Mouse (Mus musculus): ENCODE data around the gene Ddx24. TPM values are rescaled to one million over a fixed set of nuclear protein-coding genes. Genes with fewer than 3 reads are reported as not detected.

The Ddx24 gene
- polyA plus RNA-seq, 1 experiment from 2014 or later: 106 TPM

GRCm38 (mm10) chr12:103358951-103359801 lies 66.5 kb downstream of the Ddx24 start:
- no peaks in the 10 kb centered on the region for H3K9me3 ChIP-seq
- peaks cover 6% of the 10 kb centered on the region; the same call in 1 of the 2 replicates for H3K4me1 ChIP-seq
- H3K4me3 ChIP-seq: no peak overlapping the region
- no peaks in the 10 kb centered on the region for H3K36me3 ChIP-seq (replicated peaks)
- H3K27ac ChIP-seq: 0 out of 2 replicates have a peak overlapping the region, but pooled peaks have one; percentile 17
- no peaks in the 10 kb centered on the region for H3K27me3 ChIP-seq (ENCODE audit: poor library complexity, severe bottlenecking)
- 67% methylated on average over 4 of the region's 4 CpGs for WGBS
- DNase-seq (ENCODE audit: extremely low spot score, low spot score): no peak

- H3K27me3 ChIP-seq (ENCODE audit: poor library complexity, severe bottlenecking): no peaks in the 10 kb centered on the region
- H3K36me3 ChIP-seq (replicated peaks): no peaks in the 10 kb centered on the region
- H3K9me3 ChIP-seq: no peaks in the 10 kb centered on the region
- no peak overlapping the region for H3K27ac ChIP-seq
- no peak for DNase-seq (ENCODE audit: extremely low spot score, low spot score)
- WGBS: 87% methylated on average over 8 of the region's 8 CpGs
- no peak overlapping the region for H3K4me3 ChIP-seq
- H3K4me1 ChIP-seq: peaks cover 12% of the 10 kb centered on the region
Observed at GRCm38 (mm10) chr12:103358216-103358615, 67.4 kb downstream of the Ddx24 start.

Other genes with a start within 250 kb of the Ddx24 start
- not detected in 2 replicates for gene Prima1, start 183.7 kb downstream of the Ddx24 start, polyA plus RNA-seq (2016; fragmentation: Nextera tagmentation; extraction: Ambion mirVana)
- gene Fam181a, start 114.9 kb downstream of the Ddx24 start, polyA plus RNA-seq (2016; fragmentation: Nextera tagmentation; extraction: Ambion mirVana): 24.0 and 27.7 TPM in 2 replicates
- 0.43 and 0.57 TPM in 2 replicates for gene Asb2, start 69.8 kb downstream of the Ddx24 start, polyA plus RNA-seq (2016; fragmentation: Nextera tagmentation; extraction: Ambion mirVana)
- gene Otub2, start 37.1 kb downstream of the Ddx24 start, polyA plus RNA-seq (2016; fragmentation: Nextera tagmentation; extraction: Ambion mirVana): 9.9 and 11.3 TPM in 2 replicates
- 0.42 and 0.81 TPM in 2 replicates for gene 9330161L09Rik, start 18.0 kb downstream of the Ddx24 start, polyA plus RNA-seq (2016; fragmentation: Nextera tagmentation; extraction: Ambion mirVana)
- 0.32 and 0.82 TPM in 2 replicates for gene Ifi27, start 8.4 kb upstream of the Ddx24 start, polyA plus RNA-seq (2016; fragmentation: Nextera tagmentation; extraction: Ambion mirVana)
- 0.71 and 0.90 TPM in 2 replicates for gene Ifi27l2a, start 17.9 kb upstream of the Ddx24 start, polyA plus RNA-seq (2016; fragmentation: Nextera tagmentation; extraction: Ambion mirVana)
- not detected in 2 replicates for gene Ifi27l2b, start 31.4 kb upstream of the Ddx24 start, polyA plus RNA-seq (2016; fragmentation: Nextera tagmentation; extraction: Ambion mirVana)
- 2.8 and 3.3 TPM in 2 replicates for gene Ppp4r4, start 106.5 kb upstream of the Ddx24 start, polyA plus RNA-seq (2016; fragmentation: Nextera tagmentation; extraction: Ambion mirVana)
- not detected in 2 replicates for gene Serpina10, start 205.6 kb upstream of the Ddx24 start, polyA plus RNA-seq (2016; fragmentation: Nextera tagmentation; extraction: Ambion mirVana)
- not detected in 2 replicates for gene Serpina6, start 231.4 kb upstream of the Ddx24 start, polyA plus RNA-seq (2016; fragmentation: Nextera tagmentation; extraction: Ambion mirVana)